Mouse (Mus musculus) liver (tissue): ENCODE data around the gene Epha8.

Source experiments
- DNase-seq: peaks from one replicate; pipeline ENCODE4 v3.0.0-alpha.2; 2020; ENCODE audit warnings: mixed read lengths

Gene Epha8

DNA sequence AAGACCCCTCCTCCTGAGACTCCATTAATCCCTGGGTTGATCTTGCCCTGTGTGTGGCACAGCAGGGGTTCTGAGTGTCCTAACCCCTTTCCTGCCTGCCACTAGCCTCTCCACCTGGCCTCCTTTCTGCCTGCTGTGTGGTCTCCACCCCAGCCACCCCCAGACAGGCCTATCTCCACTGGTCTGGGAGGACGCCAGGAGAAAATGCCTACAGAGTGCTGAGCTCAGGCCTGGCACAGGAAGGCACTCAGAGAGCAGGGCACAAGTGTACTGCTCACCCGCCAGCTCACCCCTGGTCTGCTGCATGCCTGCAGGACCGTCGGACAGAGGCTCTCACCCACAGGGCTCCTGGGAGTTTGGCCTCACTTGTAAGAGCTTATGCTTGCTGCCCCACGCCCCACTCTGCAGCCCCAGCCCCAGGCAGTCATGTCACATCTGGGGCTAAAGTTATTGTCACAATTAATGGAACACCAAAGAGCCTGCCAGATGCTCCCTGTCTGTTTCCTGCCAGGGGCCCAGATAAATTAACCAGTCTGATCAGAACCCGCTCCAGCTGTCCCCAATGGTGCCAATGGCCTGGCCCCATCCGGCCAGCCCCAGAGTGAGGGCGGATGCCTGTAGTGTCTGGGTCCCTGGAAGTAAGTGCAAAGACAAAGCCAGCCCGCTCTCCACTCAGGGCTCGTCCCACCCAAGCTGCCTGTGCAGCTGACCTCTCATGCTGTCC lies 7.2 kb downstream of the Epha8 start:
- no peak for DNase-seq

- no peak for DNase-seq
Measured at GRCm38 (mm10) chr4:136945397-136945796, 11.2 kb downstream of the Epha8 start.

DNA sequence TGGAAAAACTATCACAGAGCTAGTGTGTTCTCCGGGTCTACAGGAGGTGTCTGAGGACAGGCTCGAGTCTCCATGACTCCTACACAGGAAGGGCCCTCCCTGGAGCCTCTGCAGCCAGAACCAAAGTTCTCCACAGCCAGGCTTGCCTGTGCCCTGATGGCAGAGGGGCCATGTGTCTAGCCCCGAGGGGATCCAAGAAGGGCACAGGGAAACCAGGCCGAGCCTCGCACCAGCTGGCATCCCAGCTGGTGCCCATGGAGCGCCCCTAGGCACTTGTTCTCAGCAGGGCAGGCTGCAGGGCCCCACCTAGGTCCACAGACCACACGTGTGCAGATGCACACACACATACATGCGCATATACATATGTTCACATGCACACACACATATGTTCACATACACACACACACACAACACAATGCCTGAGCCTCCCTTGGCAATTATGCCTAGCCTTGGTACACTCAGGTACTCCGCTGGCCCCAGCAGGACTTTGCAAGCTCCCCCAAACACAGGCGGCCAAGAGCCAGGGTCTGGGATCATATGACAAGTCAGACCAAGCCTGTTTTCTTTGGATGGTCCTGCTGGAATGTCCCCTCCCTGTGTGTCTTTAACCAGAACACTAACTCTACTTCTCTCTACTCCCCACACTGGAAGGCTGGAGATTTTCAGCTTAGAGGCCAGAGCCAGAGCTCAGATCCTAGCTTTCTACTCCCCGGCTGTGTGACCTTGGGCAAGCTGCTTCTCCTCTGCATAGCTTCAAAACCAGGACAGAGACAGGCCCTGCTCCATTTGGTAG lies 11.9 kb downstream of the Epha8 start:
- no peak for DNase-seq

GRCm38 (mm10) chr4:136943175-136943574 lies 13.4 kb downstream of the Epha8 start:
- DNase-seq: no peak

- DNase-seq: no peak
Measured at GRCm38 (mm10) chr4:136942761-136943160, 13.9 kb downstream of the Epha8 start.

GRCm38 (mm10) chr4:136937935-136938334 lies 18.7 kb downstream of the Epha8 start:
- DNase-seq: no peak

GRCm38 (mm10) chr4:136937344-136937743 lies 19.3 kb downstream of the Epha8 start:
- no peak for DNase-seq

DNA sequence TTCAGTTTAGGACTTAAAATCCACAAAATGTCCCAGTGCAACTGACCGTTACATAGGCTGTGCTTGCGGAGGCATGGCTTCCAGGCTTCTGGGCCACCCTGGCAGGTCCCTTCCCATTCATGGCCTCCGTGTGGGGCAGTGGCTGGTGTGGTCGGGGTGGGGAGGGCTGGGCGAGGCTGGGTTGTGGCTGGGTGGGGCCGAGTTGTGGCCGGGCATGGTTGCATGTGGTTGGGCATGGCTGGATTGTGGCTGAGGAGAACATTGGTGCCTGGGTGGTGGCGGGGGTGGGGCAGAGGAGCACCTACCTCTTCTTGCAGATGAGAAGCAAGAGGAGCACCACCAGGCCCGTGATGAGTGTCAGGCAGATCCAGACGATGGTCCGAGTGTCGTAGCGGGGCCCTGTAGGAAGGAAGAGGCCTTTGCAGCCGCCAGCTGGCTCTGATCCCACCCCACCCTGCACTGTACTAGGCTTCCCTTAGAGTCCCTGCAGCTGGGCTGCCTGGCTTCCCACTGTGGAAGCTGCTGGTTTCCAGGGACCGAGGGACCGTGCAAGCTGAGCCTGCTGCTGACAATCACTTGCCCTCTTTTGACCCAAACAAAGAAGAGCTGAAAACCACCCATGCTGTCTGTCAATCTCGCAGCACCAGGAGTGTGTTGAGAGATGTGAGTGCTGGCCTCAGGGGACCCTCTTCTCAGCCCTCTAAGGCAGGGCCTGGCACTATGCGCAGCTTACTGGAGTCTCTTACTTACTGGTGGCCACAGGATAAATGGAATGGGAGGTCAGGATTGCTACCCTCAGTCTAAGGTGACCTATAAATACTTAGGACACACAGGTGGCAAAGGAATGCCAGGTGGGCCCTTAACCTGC lies 21.6 kb downstream of the Epha8 start:
- DNase-seq: peak; percentile 44

DNA sequence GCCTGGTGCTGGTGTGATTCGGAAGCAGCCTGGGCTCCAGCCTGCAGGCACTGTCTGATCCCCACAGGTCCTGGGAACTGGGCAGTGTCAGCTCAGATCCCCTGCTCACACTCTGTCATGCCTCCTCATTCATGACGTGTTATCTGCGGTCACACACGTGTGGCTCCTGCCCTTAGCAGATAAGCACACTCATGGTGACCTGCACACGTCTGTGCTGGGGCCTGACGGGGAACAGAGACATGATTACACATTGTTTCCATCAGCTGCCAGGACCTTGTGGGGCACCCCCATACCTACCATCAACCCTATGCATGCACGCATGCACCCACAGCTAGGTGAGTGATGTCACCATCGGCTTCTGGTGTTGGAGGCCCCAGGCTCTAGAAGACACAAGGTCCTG lies 26.1 kb downstream of the Epha8 start:
- peak; percentile 70 for DNase-seq

DNA sequence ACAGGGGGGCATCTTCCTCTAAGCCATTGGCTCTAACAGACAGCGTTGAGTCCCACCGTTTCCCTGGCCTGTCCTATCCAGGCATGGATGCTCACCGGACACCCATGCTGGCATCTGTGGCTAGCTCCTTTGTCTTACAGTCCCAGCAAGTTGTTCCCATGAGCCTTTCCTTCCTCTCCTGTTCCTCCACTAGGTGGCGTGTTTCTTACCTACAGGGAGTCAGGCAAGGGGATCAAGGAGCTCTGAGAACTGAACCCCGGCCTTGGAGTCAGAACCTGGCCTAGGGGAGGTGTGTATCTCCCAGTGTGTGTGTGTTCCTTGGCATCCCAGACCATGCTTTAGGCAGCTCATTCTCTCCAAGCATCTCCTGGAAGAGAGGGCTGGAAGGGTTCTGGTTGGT lies 27.7 kb downstream of the Epha8 start:
- peak; percentile 37 for DNase-seq

DNA sequence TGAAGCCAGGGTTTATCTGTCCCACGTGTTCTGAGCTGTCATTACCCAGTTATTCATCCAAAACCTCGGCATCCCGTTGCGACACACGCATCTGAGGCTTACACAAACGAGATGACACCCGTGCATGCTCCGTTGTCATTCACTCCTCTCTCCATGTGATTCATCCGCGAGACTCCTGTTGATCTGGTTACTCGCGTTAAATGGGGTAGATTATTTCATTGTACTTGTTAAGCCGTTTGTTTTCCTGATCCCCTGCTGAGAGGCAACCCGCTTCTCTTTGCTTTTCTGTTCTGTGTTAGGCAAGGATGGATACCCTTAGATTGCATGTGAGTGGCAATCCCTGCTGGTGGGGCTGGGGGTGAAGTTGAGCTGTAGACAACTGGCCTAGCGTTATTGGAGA lies 30.8 kb downstream of the Epha8 start:
- no peak for DNase-seq

DNA sequence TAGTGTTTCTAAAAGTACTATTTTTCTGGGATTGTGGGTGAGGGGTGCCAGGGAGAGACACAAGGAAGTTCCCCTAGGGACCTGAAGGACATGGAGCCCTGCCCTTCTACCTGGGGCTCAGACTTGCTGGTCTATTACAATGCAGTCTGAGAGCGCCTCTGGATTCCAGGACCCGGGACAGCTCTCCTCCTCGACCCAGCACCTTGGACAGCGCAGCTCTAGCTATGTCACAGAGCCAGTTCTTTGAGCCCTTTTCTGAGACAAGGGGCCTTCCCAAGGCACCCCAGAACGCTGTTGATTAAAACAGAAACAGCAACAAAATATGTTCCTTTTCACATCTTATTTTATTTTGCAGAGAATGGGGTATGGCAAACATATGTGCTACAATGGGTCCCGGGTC lies 32.1 kb downstream of the Epha8 start:
- peak; percentile 67 for DNase-seq

GRCm38 (mm10) chr4:136919526-136919925 lies 37.1 kb downstream of the Epha8 start:
- no peak for DNase-seq

GRCm38 (mm10) chr4:136918834-136919233 lies 37.8 kb downstream of the Epha8 start:
- DNase-seq: no peak

- no peak for DNase-seq
Measured at GRCm38 (mm10) chr4:136917165-136917524, 39.5 kb downstream of the Epha8 start.

- no peak for DNase-seq
Measured at GRCm38 (mm10) chr4:136916359-136917164, 40.1 kb downstream of the Epha8 start.

DNA sequence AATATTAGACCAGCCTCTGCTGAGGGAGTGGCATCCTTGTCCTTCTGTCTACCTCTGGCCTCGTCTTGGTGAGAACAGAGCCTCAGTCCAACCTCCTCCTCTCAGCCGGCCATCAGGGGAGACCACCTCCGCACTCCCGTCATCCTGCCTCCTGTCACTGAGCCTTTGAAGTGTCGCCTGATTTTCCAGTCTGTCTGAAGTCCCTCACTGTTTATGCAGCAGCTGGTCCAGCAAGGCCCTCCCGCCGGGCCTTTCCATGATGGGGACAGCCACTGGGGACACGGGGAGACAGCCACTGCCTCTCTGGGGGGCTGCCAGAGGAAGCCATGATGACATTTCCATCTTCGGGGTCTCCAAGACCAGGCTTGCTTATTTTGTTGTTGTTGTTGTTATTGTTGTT lies 43.8 kb downstream of the Epha8 start:
- no peak for DNase-seq

DNA sequence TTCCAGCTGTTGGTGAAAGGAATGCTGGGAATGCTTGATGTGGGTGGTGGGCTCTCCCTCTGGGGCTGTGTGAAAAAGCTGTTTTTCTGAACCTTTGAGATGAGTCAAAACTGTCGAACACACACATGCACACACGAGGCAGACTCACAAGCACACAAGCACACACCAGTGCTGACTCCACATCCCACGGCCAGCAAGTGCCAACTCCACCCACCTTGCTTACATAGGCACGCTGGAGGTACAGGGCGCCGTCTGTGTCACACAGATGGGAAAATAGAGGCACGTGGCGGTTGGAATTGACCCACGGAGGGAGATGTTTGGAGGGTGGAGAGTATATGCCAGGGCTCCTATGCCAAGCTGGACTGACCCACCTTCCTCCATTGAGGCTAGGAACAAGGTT lies 44.8 kb downstream of the Epha8 start:
- DNase-seq: no peak

DNA sequence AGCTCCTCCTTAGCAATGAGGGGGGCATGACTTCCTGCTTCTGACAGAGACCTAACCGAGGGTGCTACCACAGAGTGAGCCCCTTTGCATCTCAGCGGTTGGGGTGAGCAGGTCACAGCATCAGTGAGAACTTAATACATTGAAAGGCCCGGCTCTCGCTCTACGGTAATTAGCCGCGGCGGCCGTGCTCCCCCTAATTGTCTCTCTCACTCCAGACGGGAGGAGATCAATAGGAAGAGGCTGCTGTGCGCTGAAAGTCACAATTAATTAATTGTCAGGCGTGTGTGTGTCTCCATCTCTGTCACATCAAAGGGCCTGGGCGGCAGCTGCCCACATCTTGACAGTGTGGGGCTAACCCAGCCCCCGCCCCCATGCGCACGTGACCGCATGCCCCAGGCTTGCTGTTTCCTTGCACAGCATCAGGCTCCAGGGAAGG lies 45.4 kb downstream of the Epha8 start:
- no peak for DNase-seq

GRCm38 (mm10) chr4:136907809-136908208 lies 48.8 kb downstream of the Epha8 start:
- DNase-seq: no peak

- DNase-seq: peak; percentile 57
Measured at GRCm38 (mm10) chr4:136907033-136907432, 49.6 kb downstream of the Epha8 start.

DNA sequence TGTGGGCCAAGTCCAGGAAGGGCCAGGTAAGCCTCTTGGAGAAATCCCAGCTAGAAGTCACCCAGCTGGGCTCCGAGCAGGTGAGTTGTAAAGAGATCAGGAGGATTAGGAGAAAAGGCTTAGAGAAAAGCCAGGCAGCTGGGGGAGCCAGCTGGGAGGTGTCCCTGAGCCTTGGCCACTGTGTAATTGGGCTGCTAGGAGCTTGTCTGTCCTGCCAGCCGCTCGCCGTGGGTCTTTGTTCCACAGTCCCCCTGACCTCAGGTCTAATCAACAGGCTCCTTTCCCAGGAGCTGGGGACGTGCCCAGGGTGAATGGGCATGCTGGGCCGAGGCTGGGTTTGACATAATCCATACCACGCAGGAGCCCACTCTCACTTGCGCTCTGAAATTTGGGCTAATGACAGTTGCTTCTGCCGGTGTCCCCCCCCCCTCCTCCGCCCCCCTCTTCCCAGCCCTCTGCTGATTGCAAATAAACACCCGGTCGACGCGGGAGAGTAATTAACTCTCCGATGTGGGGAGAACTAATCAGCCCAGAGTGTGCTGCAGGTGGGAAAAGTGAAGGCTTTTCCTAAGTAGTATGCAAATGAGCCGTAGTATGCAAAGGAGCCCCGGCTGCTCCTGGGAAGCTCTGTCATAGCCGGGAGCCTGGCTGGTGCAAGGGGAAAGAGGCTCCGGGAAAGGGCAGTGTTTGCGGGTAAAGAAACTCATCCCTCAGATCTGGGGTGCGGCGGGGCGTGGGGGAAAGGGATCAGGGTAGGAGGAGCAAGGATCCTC lies 51.7 kb downstream of the Epha8 start:
- DNase-seq: no peak
